Mouse (Mus musculus) myocyte (in vitro differentiated cells): ENCODE measurements around the gene Prkrip1. TPM values are rescaled to one million over a fixed set of nuclear protein-coding genes. Genes with fewer than 3 reads are reported as not detected.

Experiments
- H3K27me3 ChIP-seq: one replicate; pipeline ENCODE4 v1.6.1; 2011; ENCODE audit not compliant: control insufficient read depth, insufficient read depth, insufficient read length
- H3K36me3 ChIP-seq: one replicate; pipeline ENCODE4 v1.6.1; 2011; ENCODE audit not compliant: control insufficient read depth, insufficient read depth
- H3K4me2 ChIP-seq: one replicate; pipeline ENCODE4 v1.6.1; 2011; ENCODE audit warnings: low read depth, control low read depth
- H3K4me3 ChIP-seq: one replicate; pipeline ENCODE4 v1.5.1; 2011; ENCODE audit warnings: mild to moderate bottlenecking, control low read depth, moderate library complexity
- H3K79me2 ChIP-seq: one replicate; pipeline ENCODE4 v1.6.1; 2011; ENCODE audit not compliant: control insufficient read depth, insufficient read depth
- H3ac ChIP-seq: one replicate; pipeline ENCODE4 v1.6.1; 2011; ENCODE audit not compliant: control insufficient read depth, insufficient read length
- CEBPB ChIP-seq: IDR thresholded peaks from 2 replicates; pipeline ENCODE4 v1.6.1; 2011; ENCODE audit warnings: mild to moderate bottlenecking, moderate library complexity; ENCODE audit not compliant: poor library complexity, insufficient read depth, severe bottlenecking
- E2F4 ChIP-seq: IDR thresholded peaks from one replicate; pipeline ENCODE4 v1.6.1; 2011; ENCODE audit warnings: mild to moderate bottlenecking, control low read depth, moderate library complexity; ENCODE audit not compliant: insufficient read depth
- MAX ChIP-seq: IDR thresholded peaks from one replicate; pipeline ENCODE4 v1.6.1; 2011; ENCODE audit warnings: low read depth, mild to moderate bottlenecking, control low read depth
- MYOD1 ChIP-seq, 3 experiments: IDR thresholded peaks; one replicate each; pipeline ENCODE4 v1.6.1; 2011; ENCODE audit warnings: control low read depth in 2 of 3, low read depth in 2 of 3, mild to moderate bottlenecking in 2 of 3, moderate library complexity in 1 of 3; ENCODE audit not compliant: insufficient read length in 2 of 3, control insufficient read depth in 1 of 3
- MYOG ChIP-seq, 3 experiments: IDR thresholded peaks; one replicate each; pipeline ENCODE4 v1.6.1; 2011; ENCODE audit warnings: control low read depth in 2 of 3, low read depth in 2 of 3, mild to moderate bottlenecking in 2 of 3; ENCODE audit not compliant: insufficient read length in 2 of 3, control insufficient read depth in 1 of 3, insufficient read depth in 1 of 3
- POLR2A ChIP-seq: IDR thresholded peaks from one replicate; pipeline ENCODE4 v1.6.1; 2011; ENCODE audit warnings: low read depth, mild to moderate bottlenecking, control low read depth, moderate library complexity; ENCODE audit not compliant: insufficient read length
- POLR2AphosphoS2 ChIP-seq: IDR thresholded peaks from one replicate; pipeline ENCODE4 v1.6.1; 2011; ENCODE audit warnings: low read depth, control low read depth; ENCODE audit not compliant: insufficient read length
- REST ChIP-seq: IDR thresholded peaks from one replicate; pipeline ENCODE4 v1.6.1; 2011; ENCODE audit warnings: mild to moderate bottlenecking, control low read depth, moderate library complexity; ENCODE audit not compliant: insufficient read depth, insufficient read length
- SRF ChIP-seq: IDR thresholded peaks from one replicate; pipeline ENCODE4 v1.6.1; 2011; ENCODE audit warnings: low read depth; ENCODE audit not compliant: control insufficient read depth, insufficient read length
- TCF12 ChIP-seq: IDR thresholded peaks from one replicate; pipeline ENCODE4 v1.6.1; 2011; ENCODE audit warnings: mild to moderate bottlenecking, control low read depth; ENCODE audit not compliant: poor library complexity, insufficient read depth, severe bottlenecking
- TCF3 ChIP-seq: IDR thresholded peaks from one replicate; pipeline ENCODE4 v1.6.1; 2011; ENCODE audit warnings: low read depth, control low read depth; ENCODE audit not compliant: insufficient read length
- USF1 ChIP-seq: IDR thresholded peaks from one replicate; pipeline ENCODE4 v1.6.1; 2011; ENCODE audit warnings: low read depth, mild to moderate bottlenecking, control low read depth, moderate library complexity
- polyA plus RNA-seq: library from polyadenylated mRNA; unstranded; fragments of >200 nt; fragmentation: generic; extraction: Trizol; gene quantifications from one replicate; pipeline ENCODE4 v1.2.1, GENCODE M21; 2012; ENCODE audit warnings: missing spikeins

The Prkrip1 gene
- polyA plus RNA-seq, 1 experiment = 58.4 TPM

DNA sequence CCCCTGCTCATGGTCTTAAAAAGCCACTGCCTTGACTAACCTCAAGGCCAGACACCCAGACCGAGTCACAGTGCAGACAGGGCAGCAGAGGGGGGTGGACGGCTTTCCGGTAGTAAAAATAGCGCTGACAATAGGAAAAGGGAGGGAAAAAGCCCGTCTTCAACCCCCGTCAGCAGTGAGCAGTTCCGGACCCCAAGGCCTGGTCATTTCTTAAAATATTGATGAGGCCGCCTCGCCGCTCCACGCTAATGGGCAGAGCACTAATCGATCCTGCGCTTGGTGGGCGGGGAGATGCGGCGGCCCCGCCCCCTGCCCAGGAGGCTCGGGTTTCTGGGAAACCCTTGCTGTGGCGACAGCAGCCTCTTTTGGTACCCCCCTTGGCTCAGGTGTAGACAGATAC, 38.8 kb upstream of the Prkrip1 start:
- Histone ChIP-seq H3ac (no peak overlapping the region), H3K4me2 (no peak overlapping the region), H3K36me3 (no peaks in the 10 kb centered on the region), H3K79me2 (no peaks in the 10 kb centered on the region), H3K27me3 (no peaks in the 10 kb centered on the region), H3K4me3 (no peak overlapping the region)
- no peak for TF ChIP-seq E2F4
- no peak for TF ChIP-seq TCF3

DNA sequence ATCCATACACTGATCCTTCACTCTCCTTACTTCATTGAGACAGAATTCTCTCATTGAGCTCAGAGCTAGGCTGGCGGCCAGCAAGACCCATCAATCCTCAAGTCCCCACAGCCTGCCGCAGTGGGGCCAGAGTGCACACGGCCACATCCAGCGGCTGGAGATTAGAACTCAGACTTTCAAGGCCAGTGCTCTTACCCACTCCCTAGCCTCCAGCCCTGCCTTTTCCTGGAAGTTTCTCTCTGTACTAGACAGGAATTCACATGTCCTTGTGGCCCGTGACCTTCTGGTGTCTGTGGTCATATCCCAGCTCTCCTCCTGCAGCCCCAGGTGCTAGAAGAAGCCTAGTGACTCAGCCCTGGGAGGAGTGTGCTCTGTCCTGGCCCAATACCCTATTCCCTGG, 37.8 kb upstream of the Prkrip1 start:
- Histone ChIP-seq H3K4me3 (no peak overlapping the region), H3ac (no peak overlapping the region), H3K4me2 (no peak overlapping the region), H3K27me3 (no peaks in the 10 kb centered on the region), H3K36me3 (no peaks in the 10 kb centered on the region), H3K79me2 (no peaks in the 10 kb centered on the region)
- TF ChIP-seq TCF3 (no peak), TCF12 (no peak), E2F4 (no peak), MAX (no peak), MYOD1 (IDR thresholded peaks at IDR 0.05; ENCODE audit: control insufficient read depth in 1 of 3, insufficient read length in 2 of 3, low read depth in 2 of 3) (no peak), REST (no peak), CEBPB (no peak), SRF (no peak), POLR2A (no peak), MYOG (IDR thresholded peaks at IDR 0.05; ENCODE audit: control insufficient read depth in 1 of 3, insufficient read depth in 1 of 3, insufficient read length in 2 of 3, low read depth in 2 of 3) (no peak)

GRCm38 (mm10) chr5:136230348-136231035, 31.7 kb upstream of the Prkrip1 start:
- Histone ChIP-seq H3K36me3 (no peaks in the 10 kb centered on the region), H3K27me3 (no peaks in the 10 kb centered on the region), H3K4me3 (no peak overlapping the region), H3K79me2 (no peaks in the 10 kb centered on the region), H3ac (no peak overlapping the region), H3K4me2 (peak overlapping the region; percentile 38)
- TF ChIP-seq POLR2A (no peak), REST (no peak), E2F4 (no peak), MAX (no peak), MYOG (IDR thresholded peaks at IDR 0.05; ENCODE audit: control insufficient read depth in 1 of 3, insufficient read depth in 1 of 3, insufficient read length in 2 of 3, low read depth in 2 of 3) (peak; percentile 40 to 86 (median 82)), TCF12 (peak; percentile 54), MYOD1 (IDR thresholded peaks at IDR 0.05; ENCODE audit: control insufficient read depth in 1 of 3, insufficient read length in 2 of 3, low read depth in 2 of 3) (peak; percentile 99), TCF3 (peak; percentile 76), SRF (no peak), CEBPB (no peak), USF1 (no peak)

DNA sequence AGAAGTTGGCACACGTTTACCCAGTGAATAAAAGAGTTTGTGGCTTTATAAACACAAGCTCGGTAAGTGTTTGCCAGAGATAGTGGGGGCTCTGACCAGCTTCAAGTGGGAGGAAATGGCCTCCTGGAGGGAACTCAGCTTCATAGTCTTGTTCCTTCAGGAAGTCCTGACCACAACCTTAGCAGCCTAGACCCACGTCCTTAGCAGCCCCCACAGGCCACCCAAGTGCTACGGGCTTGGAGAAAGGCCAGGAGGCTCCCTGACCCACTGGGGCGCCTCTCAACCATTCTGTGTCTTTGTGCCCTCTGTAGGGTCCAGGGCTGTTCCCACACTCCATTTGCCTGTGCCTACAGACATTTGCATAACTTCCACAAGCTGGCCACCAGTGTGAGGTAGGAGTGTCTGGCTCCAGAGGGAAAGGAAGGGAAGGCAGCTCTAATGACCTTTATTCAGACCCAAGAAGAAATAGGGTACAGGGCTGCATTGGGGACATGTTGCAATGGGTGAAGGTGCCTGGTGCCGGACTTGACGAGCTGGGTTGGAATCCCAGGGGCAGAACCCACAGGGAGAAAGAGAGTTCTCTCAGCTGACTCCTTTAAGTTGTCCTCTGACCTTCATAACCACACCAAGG, 27.6 kb upstream of the Prkrip1 start:
- H3K79me2 ChIP-seq = no peaks in the 10 kb centered on the region
- no peaks in the 10 kb centered on the region for H3K27me3 ChIP-seq
- H3K4me3 ChIP-seq = no peak overlapping the region
- H3K4me2 ChIP-seq = no peak overlapping the region
- H3K36me3 ChIP-seq = no peaks in the 10 kb centered on the region
- H3ac ChIP-seq = no peak overlapping the region
- TF ChIP-seq USF1 (no peak), REST (no peak), TCF3 (no peak), POLR2A (no peak), SRF (no peak)

DNA sequence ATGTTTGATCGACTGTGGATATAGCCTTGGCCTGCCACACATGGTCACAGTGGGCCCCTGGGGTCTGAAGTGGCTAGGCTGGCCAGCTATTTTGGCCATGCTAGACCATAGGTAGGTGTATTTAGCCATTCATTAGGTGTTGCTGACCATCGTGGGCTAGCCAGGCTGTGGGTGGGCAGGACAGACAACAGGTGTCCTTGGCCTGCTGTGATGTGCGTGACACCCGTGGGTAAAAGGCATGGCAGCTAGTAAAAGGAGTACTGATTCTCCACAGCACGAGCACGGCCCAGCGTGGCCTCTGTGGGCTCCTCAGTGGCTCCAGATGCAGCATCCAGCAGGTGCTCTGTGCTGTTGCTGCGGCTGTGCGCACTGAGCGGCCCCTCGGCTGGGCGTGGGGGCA, 19.8 kb upstream of the Prkrip1 start:
- TF ChIP-seq MYOD1 (IDR thresholded peaks at IDR 0.05; ENCODE audit: control insufficient read depth in 1 of 3, insufficient read length in 2 of 3, low read depth in 2 of 3) (peak in 2 of 3 experiments; percentile 9 to 88), POLR2AphosphoS2 (no peak), SRF (no peak), MAX (no peak), POLR2A (no peak), TCF12 (no peak), REST (no peak), MYOG (IDR thresholded peaks at IDR 0.05; ENCODE audit: control insufficient read depth in 1 of 3, insufficient read depth in 1 of 3, insufficient read length in 2 of 3, low read depth in 2 of 3) (peak in 2 of 3 experiments; percentile 42 to 45), CEBPB (no peak)
- H3K27me3 ChIP-seq = no peaks in the 10 kb centered on the region

More for the DNA sequence above, 19.8 kb upstream of the Prkrip1 start:
- no peak overlapping the region for H3K4me2 ChIP-seq
- no peaks in the 10 kb centered on the region for H3K36me3 ChIP-seq
- H3K79me2 ChIP-seq = no peaks in the 10 kb centered on the region
- no peak overlapping the region for H3K4me3 ChIP-seq
- no peak overlapping the region for H3ac ChIP-seq
